Mouse (Mus musculus) testis, postnatal 10 days (tissue): Measurements from ENCODE around the gene Cbx8.

ENCODE experiments used
- DNase-seq: peaks from one replicate; pipeline ENCODE4 v3.0.0; 2021; ENCODE audit warnings: low spot score

Cbx8 gene

DNA sequence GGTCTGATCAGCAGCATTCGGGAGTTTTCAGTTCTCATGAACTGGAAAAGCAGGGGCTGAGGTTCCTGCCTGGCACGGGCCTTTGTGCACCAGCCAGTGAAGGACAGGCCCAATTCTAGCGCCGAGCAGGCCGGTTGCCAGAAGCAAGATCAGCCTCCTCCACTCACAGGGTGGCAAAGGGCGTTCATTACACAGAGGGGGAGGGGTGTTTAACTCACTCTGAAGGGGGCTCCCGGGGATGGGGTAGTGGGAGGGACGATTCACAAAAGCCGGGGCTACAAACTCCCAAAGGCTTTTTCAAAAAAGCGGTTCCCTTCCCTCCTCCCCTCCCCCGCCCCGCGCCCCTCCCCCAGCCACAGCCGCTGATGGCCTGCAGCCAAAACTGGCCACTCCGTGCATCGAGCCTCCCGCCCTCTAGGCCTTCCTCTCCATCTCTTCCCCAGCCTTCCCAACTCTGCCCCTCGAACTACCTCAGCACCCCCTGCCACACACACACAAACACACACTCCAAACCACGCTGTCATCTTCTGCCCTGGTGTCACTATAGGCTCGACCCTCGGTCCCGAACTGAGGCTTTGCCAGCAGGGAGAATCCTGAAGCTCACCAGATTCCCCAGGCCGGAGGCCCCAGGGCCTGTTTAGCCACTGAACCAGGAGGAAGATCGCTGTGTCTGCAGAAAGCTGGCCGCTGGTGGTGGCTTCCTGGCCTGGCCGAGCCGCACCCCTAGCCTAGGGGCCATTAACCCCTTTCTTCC, 38.1 kb upstream of the Cbx8 start:
- DNase-seq = peak; percentile 80

- DNase-seq = no peak
Observed at GRCm38 (mm10) chr11:119077755-119078154, 37.0 kb upstream of the Cbx8 start.

GRCm38 (mm10) chr11:119075805-119076204, 35.0 kb upstream of the Cbx8 start:
- no peak for DNase-seq

DNA sequence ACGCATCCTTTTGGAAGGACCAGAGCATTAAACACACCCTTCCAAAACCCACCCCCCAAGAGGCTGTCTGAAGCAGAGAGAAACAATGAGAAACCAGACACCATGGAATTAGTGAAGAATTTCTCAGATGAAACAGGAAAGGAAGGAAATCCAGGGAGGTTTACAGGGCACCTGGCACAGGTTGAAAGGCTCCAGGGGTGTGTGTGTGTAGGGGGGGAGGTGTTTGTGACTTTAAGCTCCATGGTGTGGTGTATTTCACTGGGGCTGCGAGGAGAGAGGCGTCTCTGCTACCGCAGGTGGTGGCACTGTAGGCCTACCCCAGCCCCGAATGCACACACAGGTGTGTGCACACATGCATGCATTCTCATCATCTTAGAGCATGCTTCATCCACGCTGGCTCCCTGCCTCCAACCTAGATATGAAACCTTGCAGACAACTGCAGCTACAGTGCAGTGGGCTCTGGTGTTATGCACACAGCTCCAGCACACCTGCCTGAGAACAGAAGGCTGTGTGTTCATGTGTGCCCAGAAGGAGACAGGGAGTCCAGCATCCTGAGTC, 33.2 kb upstream of the Cbx8 start:
- DNase-seq = no peak

DNA sequence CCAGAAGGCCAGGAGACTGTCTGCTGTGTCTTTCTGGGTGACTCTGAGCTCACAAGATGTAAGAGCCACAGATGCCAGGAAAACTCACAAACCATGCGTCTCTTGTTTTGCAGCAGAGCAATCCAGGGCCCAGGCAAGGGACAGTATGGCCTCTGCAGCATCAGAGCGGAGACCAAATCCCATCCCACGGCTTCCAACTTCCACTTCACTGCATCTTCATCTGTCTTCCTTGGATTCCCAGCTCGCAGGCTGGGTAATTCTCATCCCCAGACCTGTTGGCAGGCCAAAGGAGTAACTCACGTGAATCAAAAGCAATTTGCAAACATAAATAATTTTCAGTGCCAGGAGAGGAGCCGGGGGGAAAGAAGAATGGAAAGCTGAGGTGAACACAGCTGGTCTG, 32.2 kb upstream of the Cbx8 start:
- DNase-seq = no peak

- no peak for DNase-seq
Observed at GRCm38 (mm10) chr11:119072239-119072638, 31.5 kb upstream of the Cbx8 start.

- no peak for DNase-seq
Observed at GRCm38 (mm10) chr11:119066841-119067240, 26.1 kb upstream of the Cbx8 start.

DNA sequence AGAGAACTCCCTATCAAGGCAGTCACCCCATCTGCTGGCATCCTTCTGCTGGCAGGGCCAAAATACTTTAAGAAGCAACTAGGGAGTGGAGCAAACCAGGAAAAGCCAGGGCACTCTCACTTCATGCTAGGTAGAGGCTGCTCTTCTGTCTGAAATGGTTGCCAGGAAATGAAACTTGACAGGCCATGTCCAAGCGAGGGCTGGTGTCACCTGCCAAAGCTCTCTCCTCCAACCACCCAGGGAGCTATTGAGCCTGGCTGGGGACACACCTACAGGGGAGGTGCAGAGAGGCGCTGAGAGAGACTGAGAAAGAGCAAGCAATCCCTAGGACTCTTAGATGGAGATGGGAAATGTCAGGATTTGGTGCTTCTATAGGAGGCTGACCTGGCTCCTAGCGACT, 18.5 kb upstream of the Cbx8 start:
- no peak for DNase-seq

DNA sequence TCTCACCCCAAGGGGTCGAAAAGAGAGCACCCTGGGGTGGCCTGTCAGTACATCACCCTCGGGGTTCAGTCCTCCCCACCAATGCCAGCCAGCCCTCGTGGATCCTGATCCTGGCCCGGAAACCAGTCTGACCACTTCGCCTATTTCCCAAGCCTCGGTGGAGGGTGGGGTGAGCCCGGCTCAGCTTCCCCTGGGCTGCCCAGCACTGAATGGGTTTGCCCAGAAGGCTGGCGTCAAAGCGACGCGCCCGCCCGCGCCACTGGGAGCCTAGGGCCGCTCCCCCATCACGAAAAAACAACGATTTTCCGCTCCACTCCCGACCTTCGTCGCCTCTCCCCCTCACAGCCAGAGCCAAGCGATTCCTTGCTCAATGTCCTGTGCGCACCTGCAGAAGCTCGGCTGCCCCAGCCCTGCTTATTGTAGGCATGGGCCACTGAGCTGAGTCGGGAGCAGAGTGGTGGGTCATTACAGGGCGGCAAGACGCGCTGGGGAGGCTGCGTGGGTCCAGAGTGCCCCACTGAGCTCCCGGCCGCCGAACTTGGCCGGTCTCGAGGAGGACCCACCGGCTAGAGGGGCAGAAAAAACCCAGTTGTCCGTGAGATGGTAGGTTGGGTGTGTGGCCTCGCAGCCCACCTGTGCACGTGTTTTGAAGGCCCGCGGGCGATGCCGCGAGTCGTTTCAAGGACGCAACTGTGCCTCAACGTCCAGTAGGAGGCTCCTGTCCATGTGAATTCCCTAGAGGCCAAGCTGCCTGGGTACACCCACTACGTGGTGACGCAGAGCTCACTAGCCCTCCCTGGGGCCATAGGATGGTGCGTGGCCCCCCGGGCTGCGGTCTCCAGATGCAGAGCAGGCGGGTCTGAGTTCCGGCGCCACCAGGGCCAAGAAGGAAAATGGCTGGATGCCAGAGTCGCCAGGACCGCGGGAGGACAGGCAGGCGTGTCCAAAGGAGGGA, 17.5 kb upstream of the Cbx8 start:
- peak; percentile 64 for DNase-seq

DNA sequence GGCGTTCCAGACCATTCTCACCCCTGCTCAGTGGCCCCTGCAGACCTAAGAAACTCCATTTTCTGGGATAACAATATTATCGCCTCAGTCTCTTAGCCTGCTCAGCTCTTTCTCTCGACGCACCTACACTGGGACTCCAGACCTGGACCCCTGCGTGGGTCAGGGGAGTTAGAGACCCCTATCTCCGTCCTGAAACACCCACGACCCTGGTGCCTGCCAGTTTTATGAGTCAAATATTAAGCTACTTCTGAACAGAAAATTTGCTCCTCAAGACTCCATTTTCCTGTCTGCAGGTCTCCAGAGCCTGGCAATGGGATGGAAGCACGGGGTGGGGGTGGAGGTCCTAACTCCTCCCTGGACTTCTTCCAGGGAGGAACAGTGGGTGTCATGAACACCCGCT, 16.5 kb upstream of the Cbx8 start:
- no peak for DNase-seq

DNA sequence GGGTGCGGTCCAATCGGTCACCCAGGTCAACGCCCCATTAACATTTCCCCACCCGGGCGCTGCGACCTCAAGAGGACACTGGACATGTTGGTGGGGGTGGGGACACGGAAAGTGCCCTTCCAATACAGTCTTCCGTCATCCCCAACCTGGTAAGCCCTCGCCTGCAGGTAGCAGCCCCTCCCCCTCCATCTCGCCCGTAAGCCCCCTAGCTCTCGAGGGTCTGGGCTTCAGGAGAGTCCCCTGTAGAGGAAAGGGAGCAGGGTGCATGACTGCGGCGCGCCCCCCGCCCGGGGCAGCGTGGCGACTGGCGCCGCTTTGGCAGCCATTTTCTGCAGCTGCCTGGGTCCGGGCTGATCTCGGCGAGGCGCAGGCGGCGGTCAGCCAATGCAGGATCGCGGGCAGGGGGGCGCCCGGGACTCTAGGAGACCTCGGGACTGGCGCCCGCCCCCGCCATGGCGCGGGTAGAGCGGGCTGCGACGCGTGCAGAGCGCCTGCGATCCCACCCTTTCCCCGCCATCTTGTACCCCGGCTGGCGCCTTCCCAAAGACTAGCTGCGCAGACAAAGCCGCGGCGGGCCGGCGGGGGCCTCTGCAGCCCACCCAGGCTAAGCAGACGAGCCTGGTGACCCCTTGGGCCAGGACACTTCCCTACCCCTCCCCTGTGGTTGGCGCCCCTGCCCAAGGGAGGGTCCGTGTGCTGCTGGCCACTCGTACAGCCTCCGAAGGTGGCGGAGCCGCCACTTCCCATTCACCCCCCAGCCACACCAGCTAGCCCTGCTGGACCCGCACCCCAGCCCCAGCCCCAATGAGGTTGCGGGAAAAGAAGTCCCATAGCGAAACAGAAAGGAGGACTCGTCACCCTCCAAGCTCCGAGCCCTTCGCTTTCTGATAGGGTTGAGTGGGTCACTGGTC, 15.8 kb upstream of the Cbx8 start:
- DNase-seq = peak; percentile 79

- DNase-seq = peak; percentile 55
Observed at GRCm38 (mm10) chr11:119055571-119056131, 14.9 kb upstream of the Cbx8 start.

DNA sequence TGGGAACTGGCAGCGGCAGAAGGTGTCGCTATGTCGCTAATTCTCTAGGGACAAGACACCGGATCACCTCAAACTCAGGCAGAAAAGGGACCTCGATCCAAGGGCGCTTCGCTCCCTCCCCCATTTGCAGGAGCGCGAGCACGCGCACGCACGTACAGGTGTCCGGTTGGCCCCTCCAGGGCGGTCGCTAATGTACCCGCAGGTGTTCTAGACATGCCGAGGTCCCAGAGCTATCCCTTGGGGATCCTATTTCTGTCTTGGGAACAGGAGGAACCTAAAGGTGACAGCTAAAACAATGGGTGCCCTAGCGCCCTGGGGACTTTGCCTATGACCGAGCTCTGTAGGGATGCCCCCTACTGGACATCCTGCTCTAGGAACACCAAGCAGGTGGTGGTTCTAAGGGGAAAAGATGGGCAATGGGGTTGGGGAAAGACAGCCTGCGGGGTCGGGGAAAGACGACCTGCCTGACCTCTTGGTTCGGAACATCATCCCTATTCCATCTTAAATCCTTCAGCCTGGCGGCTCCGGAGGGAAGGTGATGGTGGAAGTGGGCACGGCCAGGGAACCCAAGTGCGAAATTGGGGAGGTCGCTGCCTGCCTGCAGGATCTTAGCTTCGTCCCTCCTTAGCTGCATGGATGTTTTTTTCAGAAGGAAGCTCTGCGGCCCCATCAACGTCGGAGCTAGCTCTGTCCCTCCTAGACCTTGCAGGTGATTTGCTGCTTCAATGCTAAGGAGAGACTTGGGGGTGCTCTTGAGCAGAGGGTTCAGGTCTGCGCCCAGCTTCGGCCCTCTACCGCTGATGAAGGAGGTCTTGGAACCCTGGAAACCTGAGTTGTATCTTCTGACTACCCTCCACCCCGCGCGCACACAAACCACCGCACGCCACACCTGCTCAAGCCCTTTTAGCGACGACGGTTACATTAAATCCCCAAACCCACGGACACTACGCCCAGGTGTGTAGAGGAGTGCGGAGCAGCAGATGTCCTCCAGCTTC, 13.9 kb upstream of the Cbx8 start:
- DNase-seq = peak; percentile 57

GRCm38 (mm10) chr11:119053738-119054350, 13.1 kb upstream of the Cbx8 start:
- peak; percentile 52 for DNase-seq

DNA sequence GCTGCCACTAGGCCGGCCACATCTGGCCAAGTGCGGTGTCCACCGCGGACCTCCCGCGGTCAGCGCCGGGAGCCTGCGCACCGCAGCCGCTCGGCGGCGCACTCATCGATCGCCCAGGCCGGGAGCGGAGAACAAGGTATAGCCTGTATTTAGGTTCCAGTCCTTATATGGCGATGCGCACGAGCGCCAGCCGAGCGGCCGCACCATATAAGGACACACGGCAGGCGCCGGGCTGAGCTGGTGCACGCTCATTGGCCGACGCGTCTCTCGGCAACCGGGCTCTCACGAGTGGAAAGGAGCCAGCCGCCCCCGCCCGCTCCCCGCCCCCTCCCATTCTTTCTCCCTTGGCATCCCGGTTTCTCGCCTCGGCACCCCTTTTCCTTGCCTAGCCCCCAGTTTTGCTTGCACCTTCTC, 12.5 kb upstream of the Cbx8 start:
- DNase-seq = peak; percentile 83

GRCm38 (mm10) chr11:119052661-119053256, 12.0 kb upstream of the Cbx8 start:
- DNase-seq = no peak

DNA sequence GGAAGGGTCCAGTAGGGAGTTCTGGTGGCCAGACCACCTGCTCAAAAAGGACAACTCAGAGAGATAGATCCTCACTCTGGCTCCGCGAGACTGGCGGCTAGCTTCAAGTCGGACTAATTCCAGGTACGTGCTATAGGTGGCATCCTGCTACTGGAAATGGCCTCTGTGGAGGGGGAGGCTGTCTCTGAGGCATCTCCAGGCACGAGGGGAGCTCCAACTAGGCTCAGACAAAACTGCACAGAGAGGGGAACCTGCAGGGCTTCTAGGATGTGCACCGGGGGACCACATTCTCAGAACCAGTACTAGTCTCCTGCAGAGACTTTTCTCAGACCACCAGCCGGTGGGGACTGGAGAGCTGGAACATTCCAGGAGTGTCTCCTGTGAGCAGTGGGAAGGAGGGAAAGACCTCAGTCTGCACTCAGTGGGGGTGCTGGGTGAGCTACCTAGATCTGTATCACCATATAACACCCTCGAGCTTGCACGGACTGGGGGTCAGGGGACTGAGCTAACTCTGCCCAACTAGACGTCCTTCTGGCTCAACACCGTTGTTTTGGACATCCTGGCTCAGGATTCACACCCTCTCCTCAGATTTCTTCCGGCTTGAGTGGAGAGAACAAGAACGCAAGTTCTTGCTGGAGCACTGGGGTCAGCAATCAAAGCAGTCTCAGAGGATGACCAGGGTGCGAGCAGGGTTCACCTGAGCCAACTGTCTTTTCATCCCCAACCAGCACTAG, 11.3 kb upstream of the Cbx8 start:
- DNase-seq = no peak

DNA sequence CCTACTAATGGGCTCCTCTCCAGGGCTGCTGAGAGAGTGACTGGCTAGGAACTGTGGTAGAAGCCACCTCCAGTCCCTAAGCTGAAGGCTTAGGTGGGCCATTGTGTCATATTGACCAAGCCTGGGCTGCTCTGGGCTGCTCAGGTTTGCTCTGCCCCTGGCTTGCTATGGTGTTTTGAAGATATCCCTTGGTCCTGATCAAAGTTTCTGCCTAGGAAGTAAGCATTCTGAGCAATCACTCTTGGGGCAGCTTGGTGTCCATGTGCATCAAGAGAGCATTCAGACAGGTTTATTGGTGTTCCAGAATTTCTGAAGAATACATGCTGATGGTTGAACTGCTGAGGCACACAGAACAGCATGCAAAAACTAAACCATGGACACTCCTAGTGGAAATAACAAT, 10.7 kb upstream of the Cbx8 start:
- DNase-seq = no peak

GRCm38 (mm10) chr11:119050361-119050760, 9.6 kb upstream of the Cbx8 start:
- DNase-seq = no peak
